In genomic region chr3:131788321-131788720, GRCm38 (mm10) we compare ENCODE assay signal across 31 mouse cellular contexts.
"Had no signal": no experiment of that assay in that cellular context is flagged by ENCODE, and none has a peak within 500 bp of the region (broad histone marks: within the 10 kb centered on the region; RNA-seq: fewer than 3 reads in every experiment).

No protein-coding gene starts in this region.

- H3K36me3 ChIP-seq: heart, embryonic 10.5 days; heart, embryonic 12.5 days; heart, embryonic 13.5 days; heart, embryonic 15.5 days; hindbrain, embryonic 10.5 days; hindbrain, embryonic 12.5 days; hindbrain, embryonic 13.5 days; hindbrain, embryonic 15.5 days; intestine, embryonic 15.5 days; kidney, embryonic 15.5 days had no signal

- H3K27me3 ChIP-seq: heart, embryonic 12.5 days; heart, embryonic 13.5 days; heart, embryonic 15.5 days; hindbrain, embryonic 12.5 days; hindbrain, embryonic 13.5 days; hindbrain, embryonic 15.5 days; intestine, embryonic 15.5 days; kidney, embryonic 15.5 days had no signal

- DNase-seq: heart, postnatal 10 days; heart, postnatal 14 days; heart, postnatal 36 days; heart, postnatal 4 days; kidney, adult 11 months; kidney, adult 18-20 months; kidney, adult 8-10 months; kidney, adult 9 months; kidney, postnatal 10 days; kidney, postnatal 14 days; kidney, postnatal 25 days; kidney, postnatal 36 days; kidney, postnatal 4 days; layer of hippocampus, adult 9-11 months; layer of hippocampus, postnatal 36 days had no signal

- H3K27ac ChIP-seq: heart, embryonic 10.5 days; heart, embryonic 13.5 days; heart, embryonic 15.5 days; hindbrain, embryonic 10.5 days; hindbrain, embryonic 12.5 days; hindbrain, embryonic 13.5 days; hindbrain, embryonic 14.5 days; hindbrain, embryonic 15.5 days; hindbrain, postnatal 0 days; intestine, embryonic 15.5 days; kidney, embryonic 15.5 days; kidney, postnatal 0 days; layer of hippocampus, adult 2 months; left cerebral cortex, adult 2 months had no signal

- H3K9ac ChIP-seq: heart, embryonic 12.5 days; heart, embryonic 13.5 days; heart, embryonic 15.5 days; hindbrain, embryonic 12.5 days; hindbrain, embryonic 13.5 days; hindbrain, embryonic 14.5 days; hindbrain, embryonic 15.5 days; intestine, embryonic 15.5 days; kidney, embryonic 15.5 days had no signal

- H3K4me3 ChIP-seq: heart, embryonic 10.5 days; heart, embryonic 12.5 days; heart, embryonic 13.5 days; heart, embryonic 15.5 days; hindbrain, embryonic 10.5 days; hindbrain, embryonic 12.5 days; hindbrain, embryonic 13.5 days; hindbrain, embryonic 15.5 days; intestine, embryonic 15.5 days; kidney, embryonic 15.5 days; layer of hippocampus, adult 2 months; left cerebral cortex, adult 2 months had no signal

- H3K4me2 ChIP-seq: heart, embryonic 11.5 days; heart, embryonic 12.5 days; heart, embryonic 13.5 days; heart, embryonic 15.5 days; hindbrain, embryonic 12.5 days; hindbrain, embryonic 13.5 days; hindbrain, embryonic 14.5 days; hindbrain, embryonic 15.5 days; intestine, embryonic 15.5 days; kidney, embryonic 15.5 days had no signal

- H3K9me3 ChIP-seq: heart, embryonic 10.5 days; heart, embryonic 12.5 days; heart, embryonic 13.5 days; heart, embryonic 15.5 days; hindbrain, embryonic 10.5 days; hindbrain, embryonic 12.5 days; hindbrain, embryonic 13.5 days; hindbrain, embryonic 15.5 days; intestine, embryonic 15.5 days; kidney, embryonic 15.5 days had no signal

- H3K4me1 ChIP-seq: heart, embryonic 10.5 days; heart, embryonic 12.5 days; heart, embryonic 13.5 days; heart, embryonic 15.5 days; hindbrain, embryonic 10.5 days; hindbrain, embryonic 12.5 days; hindbrain, embryonic 13.5 days; hindbrain, embryonic 15.5 days; intestine, embryonic 15.5 days; kidney, embryonic 15.5 days had no signal
